Mouse (Mus musculus) left cerebral cortex, postnatal 36 days (tissue): ENCODE results near the gene Slc16a14. TPM values are rescaled to one million over a fixed set of nuclear protein-coding genes. Genes with fewer than 3 reads are reported as not detected.

Source experiments
- DNase-seq, 2 experiments: peaks; one replicate each; pipeline ENCODE4 v3.0.0; 2021 to 2022; ENCODE audit warnings: low spot score in 2 of 2, mixed read lengths in 1 of 2
- intact Hi-C: fragments of 180-260 bp; cut with DNase I; formaldehyde crosslinking; loops from one replicate; pipeline ENCODE4 v1.15.1; 2025
- total RNA-seq, 2 experiments: library from RNA; stranded (reverse); gene quantifications; 2 replicates each; pipeline ENCODE4 v1.2.3; 2021

Gene Slc16a14
- total RNA-seq, 2 experiments from 2014 or later: 13.9 to 15.6 TPM

DNA sequence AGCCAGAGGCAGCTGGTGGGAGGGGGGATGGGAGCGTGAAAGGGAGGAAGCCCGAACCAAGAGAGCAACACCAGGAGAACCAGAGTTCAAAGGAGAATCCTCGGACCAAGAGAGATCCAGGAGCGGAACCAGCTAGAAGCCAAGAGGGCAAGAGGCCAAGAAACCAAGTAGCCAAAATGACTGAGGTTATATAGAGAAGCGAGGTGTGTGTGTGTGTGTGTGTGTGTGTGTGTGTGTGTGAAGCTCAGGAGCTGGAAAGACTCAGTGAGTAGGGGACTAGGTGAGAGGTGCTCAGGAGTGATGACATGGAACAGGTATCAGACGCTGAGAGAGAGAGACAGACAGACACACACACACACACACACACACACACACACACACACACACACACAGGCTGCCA lies 63.8 kb downstream of the Slc16a14 start:
- DNase-seq: no peak
- intact Hi-C loops: no loop called here

DNA sequence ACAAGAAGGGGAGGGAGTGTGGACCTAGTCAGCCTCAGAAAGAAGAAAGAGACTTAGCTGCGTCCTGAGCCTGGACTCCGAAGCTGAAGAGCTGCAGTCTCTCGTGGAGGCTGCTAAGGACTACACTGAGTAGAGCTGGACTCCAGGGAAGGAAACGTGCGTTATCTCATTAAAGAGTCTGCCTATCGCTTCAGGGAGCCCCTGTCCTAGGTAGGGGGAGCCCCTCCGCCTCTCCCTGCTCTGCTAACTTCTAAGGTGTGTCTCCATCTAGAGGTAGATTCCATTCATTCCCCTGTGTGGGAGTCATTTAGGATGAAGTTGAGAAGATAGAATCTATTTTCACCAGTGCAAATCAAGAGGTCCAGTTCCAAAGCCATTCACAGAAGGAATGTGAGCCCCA lies 65.4 kb downstream of the Slc16a14 start:
- intact Hi-C loops: no loop called here
- no peak for DNase-seq

DNA sequence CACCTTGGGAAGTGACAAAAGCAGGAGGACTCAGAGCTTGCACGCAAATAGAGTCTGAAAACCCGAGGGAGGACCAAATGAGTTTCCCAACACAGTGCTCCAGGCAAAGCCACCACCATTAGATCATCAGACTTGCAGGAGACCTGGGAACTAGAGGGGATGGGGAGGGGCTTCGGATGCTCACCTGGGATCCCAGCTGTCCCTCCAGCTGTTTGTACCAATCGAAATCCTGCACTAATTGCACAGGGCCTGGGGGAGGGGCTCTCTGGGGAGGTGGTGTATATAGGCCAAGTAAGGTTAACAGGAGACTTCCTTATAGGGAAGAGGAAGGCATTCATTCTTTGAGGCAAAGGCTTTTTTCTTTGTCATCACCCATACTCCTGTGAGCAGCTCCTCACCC lies 66.1 kb downstream of the Slc16a14 start:
- intact Hi-C loops: no loop called here
- DNase-seq: no peak

DNA sequence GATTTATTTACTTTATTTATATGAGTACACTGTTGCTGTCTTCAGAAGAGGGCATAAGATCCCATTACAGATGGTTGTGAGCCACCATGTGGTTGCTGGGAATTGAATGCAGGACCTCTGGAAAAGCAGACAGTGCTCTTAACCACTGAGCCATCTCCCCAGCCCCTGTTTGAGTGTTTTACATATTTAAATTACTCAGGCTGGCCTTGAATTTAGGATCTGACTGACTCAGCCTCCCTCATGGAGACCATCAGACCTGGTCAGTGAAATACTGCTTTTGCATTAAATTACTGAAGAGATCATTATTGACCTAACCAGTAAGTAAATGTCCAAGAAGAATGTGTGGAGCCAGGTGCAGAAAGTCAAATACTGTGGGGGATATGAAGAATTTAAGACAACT lies 66.6 kb downstream of the Slc16a14 start:
- intact Hi-C loops: no loop called here
- no peak for DNase-seq

DNA sequence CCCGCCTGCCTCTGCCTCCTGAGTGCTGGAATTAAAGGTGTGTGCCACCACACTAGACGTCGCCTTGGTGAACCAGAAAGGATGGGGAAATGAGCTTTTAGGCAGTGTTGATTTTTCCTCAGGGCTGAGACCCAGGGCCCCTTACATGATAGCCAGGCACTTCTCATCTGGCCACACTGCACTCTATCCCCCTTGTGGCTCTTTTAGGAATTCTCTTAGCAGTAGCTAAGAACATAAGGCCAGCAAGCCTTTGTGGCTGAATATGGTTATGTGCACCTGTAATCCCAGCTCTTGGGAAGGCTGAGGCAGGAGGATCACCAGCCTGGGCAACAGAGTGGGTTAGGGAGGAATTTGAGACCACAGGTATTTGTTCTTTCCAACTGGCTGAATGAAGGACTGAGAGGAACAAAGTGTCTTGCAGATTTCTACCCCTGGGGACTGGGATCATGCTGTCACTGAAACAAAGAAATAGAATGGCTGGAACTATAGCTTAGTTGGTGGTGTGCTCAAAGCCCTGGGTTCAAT lies 68.2 kb downstream of the Slc16a14 start:
- intact Hi-C loops: no loop called here
- DNase-seq: no peak

DNA sequence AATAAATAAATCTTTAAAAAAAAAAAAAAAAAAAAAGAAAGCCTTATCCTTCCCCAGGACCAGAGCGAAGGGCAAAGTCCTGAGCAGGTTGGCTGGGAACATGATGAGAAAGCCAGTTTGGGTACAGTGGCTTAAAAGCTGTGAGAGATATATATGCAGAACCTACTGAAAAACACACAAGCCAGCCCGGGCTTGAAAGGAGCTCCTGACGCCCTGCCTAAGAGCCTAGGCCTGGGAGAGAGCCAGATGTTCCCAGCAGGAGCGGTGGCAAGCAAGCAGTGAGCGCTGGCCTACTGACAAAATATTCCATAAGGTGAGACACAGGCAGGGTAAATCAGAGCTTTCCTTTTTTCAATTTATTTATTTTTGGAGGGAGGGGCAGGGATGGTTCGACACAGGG lies 68.7 kb downstream of the Slc16a14 start:
- no peak for DNase-seq
- intact Hi-C loops: no loop called here

DNA sequence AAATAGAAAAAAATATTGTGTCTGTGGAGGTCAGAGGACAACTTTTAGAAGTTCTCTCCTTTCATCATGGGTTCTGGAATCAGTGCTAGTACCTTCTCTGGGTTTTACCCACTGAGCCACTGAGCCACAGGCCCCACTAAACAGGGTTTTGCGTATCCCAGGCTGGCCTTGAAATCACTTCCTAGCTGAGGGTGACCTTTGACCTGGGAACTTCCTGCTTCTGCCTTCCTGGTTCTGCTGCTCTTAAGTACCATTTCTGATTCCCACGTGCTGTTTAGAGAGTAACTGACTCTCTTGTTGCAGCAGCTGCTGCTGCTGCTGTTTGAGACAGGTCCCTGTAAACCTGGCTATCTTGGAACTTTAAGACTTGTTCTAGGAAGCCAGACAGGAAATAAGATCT lies 70.3 kb downstream of the Slc16a14 start:
- DNase-seq: no peak
- intact Hi-C loops: no loop called here

DNA sequence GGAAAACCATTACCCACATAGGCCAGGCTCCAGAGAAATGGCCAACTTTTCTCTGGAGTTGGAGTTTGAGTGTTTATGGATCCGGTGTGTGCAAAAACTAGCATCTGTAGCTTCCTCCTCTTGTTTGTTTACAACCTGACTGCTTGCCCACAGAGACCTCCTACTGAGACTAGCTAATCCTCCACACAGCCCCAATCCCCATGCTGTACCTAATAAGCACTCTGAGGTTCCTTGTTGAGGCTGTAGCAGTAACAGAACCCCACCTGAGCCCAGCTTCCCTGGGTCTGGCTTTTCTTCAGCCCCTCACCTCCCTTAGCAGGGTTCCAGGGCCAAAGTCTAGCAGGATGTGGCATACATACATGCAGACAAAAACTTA lies 73.7 kb downstream of the Slc16a14 start:
- no peak for DNase-seq
- intact Hi-C loops: no loop called here

DNA sequence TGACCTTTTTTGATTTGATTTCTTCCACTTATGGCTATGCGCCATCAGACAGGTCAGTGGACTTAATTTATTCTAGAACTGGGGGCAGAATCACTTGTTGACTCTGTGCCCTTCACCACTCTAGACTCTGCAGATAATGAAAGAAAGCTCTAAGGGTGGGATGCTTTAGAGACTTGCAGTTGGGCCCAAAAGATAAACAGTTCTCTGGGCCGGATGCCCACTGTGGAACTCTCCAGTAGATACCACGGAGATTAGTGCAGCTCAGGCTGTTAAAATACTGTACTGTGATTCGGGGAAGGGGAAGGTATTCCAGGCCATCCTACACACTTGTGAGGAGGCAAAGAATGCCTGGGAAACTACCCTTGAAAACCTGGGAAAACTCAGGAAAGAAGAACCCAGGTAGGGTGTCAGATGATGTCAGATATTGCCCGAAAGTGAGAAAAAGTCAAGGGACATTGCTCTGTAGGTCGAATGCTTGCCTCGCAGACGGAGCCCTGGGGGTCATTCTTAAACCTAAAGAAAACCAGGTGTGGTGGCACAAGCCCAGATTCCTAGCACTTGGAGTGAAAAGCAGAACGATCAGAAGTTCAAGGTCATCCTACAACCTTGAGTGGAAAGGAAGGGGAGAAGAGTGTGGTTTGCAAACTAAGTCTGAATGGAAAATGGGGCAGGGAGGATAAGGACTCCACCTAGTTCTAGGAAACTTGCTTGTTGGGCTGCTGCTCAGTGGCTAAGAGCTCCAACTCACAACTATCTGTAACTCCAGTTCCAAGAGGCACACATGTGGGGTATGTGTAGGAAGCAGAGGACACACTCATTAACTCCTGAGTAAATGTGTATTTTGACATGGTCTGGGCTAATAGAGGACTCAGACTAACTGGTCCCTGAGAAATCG lies 74.3 kb downstream of the Slc16a14 start:
- intact Hi-C loops: no loop called here
- DNase-seq: no peak

DNA sequence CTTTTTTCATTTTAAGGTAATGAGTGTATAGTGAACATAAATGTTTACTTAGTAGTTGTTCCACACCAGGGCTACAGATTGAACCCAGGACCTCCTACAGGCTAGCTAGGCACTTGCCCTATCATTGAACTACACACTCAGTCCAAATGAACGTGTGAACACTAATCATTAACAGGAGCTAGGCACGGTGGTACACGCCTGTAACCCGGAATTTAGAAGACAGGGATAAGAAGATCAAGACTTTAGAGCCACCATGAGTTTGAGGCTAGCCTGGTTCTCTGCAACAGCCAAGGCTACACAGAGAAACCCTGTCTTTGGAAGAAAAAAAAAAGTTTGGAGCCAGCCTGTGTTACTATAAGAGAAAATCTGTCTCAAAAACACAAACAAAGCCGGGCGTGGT lies 75.3 kb downstream of the Slc16a14 start:
- DNase-seq: no peak
- intact Hi-C loops: no loop called here

Other genes starting within 250 kb of the Slc16a14 start
- gene Dner, start 238.9 kb downstream of the Slc16a14 start, total RNA-seq: 100 to 1,000 TPM; 128 to 158 TPM
- 1 to 10 TPM; 2.0 to 3.4 TPM for gene Fbxo36, start 95.3 kb downstream of the Slc16a14 start, total RNA-seq
- gene Trip12, start 94.6 kb downstream of the Slc16a14 start, total RNA-seq: 100 to 1,000 TPM; 174 to 220 TPM
- gene Gm10553, start 165.0 kb upstream of the Slc16a14 start, total RNA-seq: not detected
- not detected for gene A530032D15Rik, start 174.7 kb upstream of the Slc16a14 start, total RNA-seq